Mouse (Mus musculus) cerebral cortex, adult 2 months (tissue): Measurements from ENCODE around the gene Olfr960.

Experiments
- WGBS: fragments of 180-500 bp; shearing (Covaris S2); methylation state at CpG from one replicate; pipeline ENCODE4 v1.1.7; 2018; 5-methylcytosine and 5-hydroxymethylcytosine counted together

Gene Olfr960

GRCm38 (mm10) chr9:39621073-39621472 is at the start of gene Olfr960:
TSS of gene Olfr960 (plus strand) at chr9:39621373.
- 57% methylated on average over 1 of the region's 1 CpGs for WGBS

DNA sequence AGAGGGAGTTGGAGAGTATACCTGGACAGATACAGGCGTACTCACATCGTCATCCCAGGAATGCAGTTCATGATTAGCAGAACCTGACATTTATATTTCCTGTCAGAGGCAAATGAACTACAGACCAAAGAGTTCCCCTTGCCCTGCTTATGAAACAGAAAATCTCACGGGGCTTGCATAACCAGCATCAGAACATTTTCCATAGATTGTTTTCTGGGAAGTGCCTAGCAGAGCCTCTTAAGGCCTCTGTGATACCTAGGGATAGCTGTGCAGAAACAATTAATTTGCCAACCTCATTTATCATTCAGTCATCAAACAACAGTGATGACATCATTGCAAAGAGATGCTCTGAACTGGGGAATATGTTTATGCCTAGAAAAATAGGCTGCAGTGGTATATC is 45.7 kb upstream of the Olfr960 start, which contains the start of gene Olfr959:
TSS of gene Olfr959 (minus strand) at position 101 of the 400 bp plus-strand sequence.
- 93% methylated on average over 3 of the region's 3 CpGs for WGBS

- WGBS = 55% methylated on average over 5 of the region's 5 CpGs
Measured at GRCm38 (mm10) chr9:39577050-39577449, 44.1 kb upstream of the Olfr960 start.

- WGBS = under 1% methylated on average over 19 of the region's 19 CpGs
Measured at GRCm38 (mm10) chr9:39602536-39603332, 18.4 kb upstream of the Olfr960 start.

- WGBS = 2% methylated on average over 9 of the region's 9 CpGs
Measured at GRCm38 (mm10) chr9:39603333-39603845, 17.8 kb upstream of the Olfr960 start.

DNA sequence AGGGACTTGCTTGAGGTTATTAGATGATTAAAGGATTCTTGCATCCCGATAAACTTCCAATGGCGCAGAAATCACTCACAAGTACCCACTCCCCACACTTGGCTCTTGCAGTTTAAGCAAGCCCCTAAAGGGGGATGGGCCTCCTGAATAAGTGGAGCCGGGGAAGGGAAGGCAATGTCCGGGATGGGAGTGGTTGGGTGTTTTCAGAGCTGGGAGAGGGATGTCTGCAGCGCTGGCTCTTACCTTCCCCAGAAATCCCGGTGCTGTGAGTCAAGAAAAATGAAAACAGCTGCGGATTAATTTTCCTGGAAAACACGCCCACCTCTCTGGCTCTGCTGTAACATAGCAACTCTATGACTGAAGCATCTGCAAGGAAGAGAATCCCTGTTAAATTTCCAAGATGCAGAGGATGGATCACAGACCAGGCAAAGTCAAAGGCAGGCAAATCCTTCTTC is 17.1 kb upstream of the Olfr960 start, which contains the start of gene AW551984:
TSS of gene AW551984 (minus strand) at position 405 of the 455 bp plus-strand sequence.
- 1% methylated on average over 8 of the region's 8 CpGs for WGBS

DNA sequence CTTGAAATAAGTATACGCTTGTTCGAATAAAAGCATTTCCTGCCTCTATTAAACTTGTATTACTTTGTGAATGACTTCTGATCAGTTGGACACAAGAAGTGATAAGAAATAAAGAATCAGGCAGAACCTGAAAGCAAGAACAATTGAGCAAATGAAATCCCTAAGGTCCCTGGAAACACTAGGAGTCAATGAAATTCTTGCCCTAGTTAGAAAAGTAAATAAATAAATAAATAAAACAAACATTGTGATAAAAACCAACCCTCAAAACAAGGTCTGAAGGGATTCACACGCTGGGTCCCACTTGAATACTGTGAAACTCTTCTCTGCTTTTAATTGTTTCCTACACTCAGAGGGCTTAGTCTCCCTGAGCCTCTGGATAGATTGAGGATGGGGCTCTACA is 10.8 kb upstream of the Olfr960 start, which contains the start of gene Olfr148:
TSS of gene Olfr148 (plus strand) at position 301 of the 400 bp plus-strand sequence.
- 88% methylated on average over 3 of the region's 3 CpGs for WGBS

DNA sequence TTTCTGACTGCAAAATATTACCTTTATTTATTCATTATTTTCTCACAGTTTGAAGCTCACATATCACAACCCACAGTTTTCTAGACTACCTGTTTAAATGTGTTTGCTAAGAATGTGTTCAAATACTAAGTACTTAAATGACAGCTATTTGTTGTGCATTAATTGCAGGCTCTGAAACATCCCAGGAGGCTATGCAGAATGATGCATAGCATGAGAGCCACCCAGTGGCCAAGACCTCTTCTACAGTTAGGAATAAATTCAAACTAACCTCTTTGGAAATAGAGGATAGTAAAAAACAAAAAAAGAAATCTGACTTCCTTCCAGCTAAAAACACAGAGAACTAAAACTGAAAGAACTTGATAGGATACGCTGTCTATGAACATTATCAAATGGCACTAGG is 9.2 kb upstream of the Olfr960 start:
- 49% methylated on average over 1 of the region's 1 CpGs for WGBS

- WGBS = 93% methylated on average over 3 of the region's 3 CpGs
Measured at GRCm38 (mm10) chr9:39623783-39624182, 2.6 kb downstream of the Olfr960 start.

GRCm38 (mm10) chr9:39624711-39625110 is 3.5 kb downstream of the Olfr960 start:
- WGBS = 77% methylated on average over 2 of the region's 2 CpGs

- 81% methylated on average over 2 of the region's 2 CpGs for WGBS
Measured at GRCm38 (mm10) chr9:39629069-39629468, 7.9 kb downstream of the Olfr960 start.

GRCm38 (mm10) chr9:39633913-39634594 is 12.9 kb downstream of the Olfr960 start:
- 21% methylated on average over 4 of the region's 4 CpGs for WGBS

GRCm38 (mm10) chr9:39644785-39645184 is 23.6 kb downstream of the Olfr960 start, which contains the start of gene Olfr961:
TSS of gene Olfr961 (plus strand) at chr9:39645085.

DNA sequence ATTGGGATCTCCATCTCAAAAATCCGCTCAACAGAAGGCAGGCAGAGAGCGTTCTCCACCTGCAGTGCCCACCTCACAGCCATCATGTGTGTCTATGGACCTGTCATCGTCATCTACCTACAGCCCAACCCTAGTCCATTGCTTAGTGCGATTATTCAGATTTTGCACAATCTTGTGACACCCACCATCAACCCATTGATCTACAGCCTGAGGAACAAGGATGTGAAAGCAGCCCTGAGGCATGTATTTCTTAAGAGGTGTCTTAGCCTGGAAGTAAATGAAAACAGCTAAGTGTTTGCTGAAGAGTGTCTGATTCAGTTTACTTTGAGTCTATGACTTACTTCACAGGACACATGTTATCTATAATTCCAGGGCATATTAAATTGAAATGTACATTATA is 26.2 kb downstream of the Olfr960 start:
- WGBS = 93% methylated on average over 4 of the region's 4 CpGs

- 45% methylated on average over 6 of the region's 6 CpGs for WGBS
Measured at GRCm38 (mm10) chr9:39654756-39655396, 33.7 kb downstream of the Olfr960 start.

- WGBS = 79% methylated on average over 1 of the region's 1 CpGs
Measured at GRCm38 (mm10) chr9:39666905-39667304, 45.7 kb downstream of the Olfr960 start, which contains the start of gene Olfr963. TSS of gene Olfr963 (plus strand) at chr9:39667205.

DNA sequence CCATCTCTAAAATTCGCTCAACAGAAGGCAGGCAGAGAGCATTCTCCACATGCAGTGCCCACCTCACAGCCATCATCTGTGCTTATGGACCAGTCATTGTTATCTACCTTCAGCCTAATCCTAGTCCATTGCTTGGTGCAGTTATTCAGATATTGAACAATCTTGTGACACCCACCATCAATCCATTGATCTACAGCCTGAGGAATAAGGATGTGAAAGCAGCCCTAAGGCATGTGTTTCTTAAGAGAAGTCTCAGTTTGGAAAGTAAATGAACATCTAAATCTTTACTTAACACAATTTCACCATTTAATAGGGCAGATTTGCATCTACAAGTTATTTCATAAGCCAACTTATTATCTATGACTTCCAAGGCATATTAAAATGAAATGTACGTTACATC is 48.5 kb downstream of the Olfr960 start:
- WGBS = 86% methylated on average over 2 of the region's 2 CpGs
